11 mouse cellular contexts compared by ENCODE assay signal in the genomic region with DNA sequence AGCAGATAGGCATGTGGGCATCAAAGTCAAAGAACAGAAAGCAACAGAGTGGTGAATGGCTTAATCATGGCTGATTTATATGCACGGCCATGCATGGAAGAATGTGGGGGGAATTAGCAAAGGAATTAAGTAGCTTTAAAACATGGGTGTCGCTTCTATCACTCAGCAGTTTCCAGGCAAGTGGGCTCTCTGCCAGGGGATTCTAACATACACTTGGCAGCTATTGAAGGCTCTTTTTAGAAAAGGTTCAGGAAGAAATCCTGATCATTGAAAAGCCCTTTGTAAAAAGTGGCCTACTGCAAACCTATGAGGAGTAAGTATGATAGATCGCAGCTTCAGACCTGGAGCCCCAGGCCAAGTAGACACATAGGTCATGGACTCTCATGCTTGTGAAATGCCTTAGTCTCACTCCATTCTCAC.
A peak's percentile ranks its signal among the peaks of the same experiment; 100 is the strongest.
DNase-seq lines count a peak whose midpoint lies in the region; ATAC-seq and TF ChIP-seq lines count a peak whose summit lies in the region.
"Had no signal": no experiment of that assay in that cellular context is flagged by ENCODE, and none has a peak within 500 bp of the region (broad histone marks: within the 10 kb centered on the region; RNA-seq: fewer than 3 reads in every experiment).

No protein-coding gene starts in this region.

- no peak overlapping the region for H3K9ac ChIP-seq in heart, embryonic 14.5 days (ENCODE audit: low read length)
- H3K9ac ChIP-seq in midbrain, embryonic 12.5 days (replicated peaks): no peak overlapping the region
- H3K9ac ChIP-seq in forebrain, postnatal 0 days: no peak overlapping the region
- no peak overlapping the region for H3K9ac ChIP-seq in midbrain, embryonic 16.5 days (ENCODE audit: low read depth, low read length)

- WGBS in heart, embryonic 14.5 days: 20% methylated on average over 3 of the region's 3 CpGs
- WGBS in midbrain, embryonic 12.5 days: 48% methylated on average over 3 of the region's 3 CpGs
- 74% methylated on average over 3 of the region's 3 CpGs for WGBS in midbrain, embryonic 10.5 days
- WGBS in forebrain, postnatal 0 days: 11% methylated on average over 3 of the region's 3 CpGs
- 33% methylated on average over 3 of the region's 3 CpGs for WGBS in midbrain, embryonic 16.5 days

- H3K9me3 ChIP-seq in heart, embryonic 14.5 days (ENCODE audit: control insufficient read depth, low read length): no peaks in the 10 kb centered on the region
- no peaks in the 10 kb centered on the region for H3K9me3 ChIP-seq in midbrain, embryonic 12.5 days
- no peaks in the 10 kb centered on the region for H3K9me3 ChIP-seq in midbrain, embryonic 10.5 days (replicated peaks)
- no peaks in the 10 kb centered on the region for H3K9me3 ChIP-seq in forebrain, postnatal 0 days (ENCODE audit: low read length)
- H3K9me3 ChIP-seq in midbrain, embryonic 16.5 days (replicated peaks; ENCODE audit: control insufficient read depth, low read length, poor library complexity, severe bottlenecking): no peaks in the 10 kb centered on the region

- no peak overlapping the region for H3K4me3 ChIP-seq in heart, embryonic 14.5 days (ENCODE audit: control insufficient read depth in 1 of 2, insufficient read depth in 1 of 2, low read depth in 1 of 2, low read length in 2 of 2)
- H3K4me3 ChIP-seq in midbrain, embryonic 12.5 days: no peak overlapping the region
- no peak overlapping the region for H3K4me3 ChIP-seq in midbrain, embryonic 10.5 days
- no peak overlapping the region for H3K4me3 ChIP-seq in forebrain, postnatal 0 days (ENCODE audit: low read depth, low read length)
- H3K4me3 ChIP-seq in midbrain, embryonic 16.5 days (ENCODE audit: low read depth, low read length): no peak overlapping the region
- H3K4me3 ChIP-seq: layer of hippocampus, adult 2 months had no signal

- peak overlapping the region; percentile 56 to 70 for H3K27ac ChIP-seq in heart, embryonic 14.5 days (replicated peaks in 1 of 2; ENCODE audit: control insufficient read depth in 1 of 2, insufficient read depth in 1 of 2, low read depth in 2 of 2, low read length in 2 of 2)
- H3K27ac ChIP-seq in midbrain, embryonic 12.5 days (replicated peaks): no peak overlapping the region
- no peak overlapping the region for H3K27ac ChIP-seq in midbrain, embryonic 10.5 days (replicated peaks)
- no peak overlapping the region for H3K27ac ChIP-seq in forebrain, postnatal 0 days (ENCODE audit: low read depth, low read length)
- no peak overlapping the region for H3K27ac ChIP-seq in midbrain, embryonic 16.5 days (ENCODE audit: low read length)
- H3K27ac ChIP-seq: layer of hippocampus, adult 2 months; macrophage had no signal

- H3K27me3 ChIP-seq in heart, embryonic 14.5 days (ENCODE audit: control insufficient read depth, insufficient read depth, low read length): no peaks in the 10 kb centered on the region
- no peaks in the 10 kb centered on the region for H3K27me3 ChIP-seq in midbrain, embryonic 12.5 days
- no peaks in the 10 kb centered on the region for H3K27me3 ChIP-seq in midbrain, embryonic 10.5 days (ENCODE audit: low read depth, poor library complexity, severe bottlenecking)
- no peaks in the 10 kb centered on the region for H3K27me3 ChIP-seq in forebrain, postnatal 0 days (ENCODE audit: insufficient read depth, low read length)
- H3K27me3 ChIP-seq in midbrain, embryonic 16.5 days (ENCODE audit: control insufficient read depth, insufficient read depth, low read depth, low read length): no peaks in the 10 kb centered on the region

- no peak for ATAC-seq in heart, embryonic 14.5 days (ENCODE audit: insufficient number of reproducible peaks, insufficient read depth, low FRiP score, low read depth)
- ATAC-seq in midbrain, embryonic 12.5 days (ENCODE audit: low FRiP score, low read depth): peak; percentile 41
- ATAC-seq in forebrain, postnatal 0 days: peak; percentile 66
- ATAC-seq in midbrain, embryonic 16.5 days: peak; percentile 64; the same call in 1 of the 2 replicates

- no peaks in the 10 kb centered on the region for H3K36me3 ChIP-seq in heart, embryonic 14.5 days (ENCODE audit: control insufficient read depth, insufficient read depth, low read length)
- H3K36me3 ChIP-seq in midbrain, embryonic 12.5 days: no peaks in the 10 kb centered on the region
- no peaks in the 10 kb centered on the region for H3K36me3 ChIP-seq in midbrain, embryonic 10.5 days
- no peaks in the 10 kb centered on the region for H3K36me3 ChIP-seq in forebrain, postnatal 0 days (ENCODE audit: insufficient read depth)
- H3K36me3 ChIP-seq in midbrain, embryonic 16.5 days (ENCODE audit: control insufficient read depth, insufficient read depth, low read length): no peaks in the 10 kb centered on the region

- no peak for TF ChIP-seq CTCF in forebrain, postnatal 0 days (IDR thresholded peaks at IDR 0.05; ENCODE audit: low read depth)

- H3K4me1 ChIP-seq in heart, embryonic 14.5 days (ENCODE audit: control insufficient read depth in 2 of 2, insufficient read depth in 2 of 2, low read length in 2 of 2): peaks cover 17 to 25% of the 10 kb centered on the region in 2 experiments
- H3K4me1 ChIP-seq in midbrain, embryonic 12.5 days: peaks cover 11% of the 10 kb centered on the region
- H3K4me1 ChIP-seq in midbrain, embryonic 10.5 days: peaks cover 11% of the 10 kb centered on the region; the same call in 1 of the 2 replicates
- no peaks in the 10 kb centered on the region for H3K4me1 ChIP-seq in forebrain, postnatal 0 days (ENCODE audit: insufficient read depth)
- 0 out of 2 replicates have a peak, but pooled peaks cover 6% of the 10 kb centered on the region for H3K4me1 ChIP-seq in midbrain, embryonic 16.5 days (ENCODE audit: control insufficient read depth, insufficient read depth, low read length)

- H3K4me2 ChIP-seq in heart, embryonic 14.5 days (ENCODE audit: low read length): peak overlapping the region; percentile 7
- H3K4me2 ChIP-seq in midbrain, embryonic 12.5 days (replicated peaks): no peak overlapping the region
- no peak overlapping the region for H3K4me2 ChIP-seq in forebrain, postnatal 0 days (ENCODE audit: low read depth)
- H3K4me2 ChIP-seq in midbrain, embryonic 16.5 days (ENCODE audit: low read length): no peak overlapping the region

- DNase-seq in heart, adult 8-10 months (ENCODE audit: low spot score): no peak
- no peak for DNase-seq in midbrain, embryonic 10.5 days (ENCODE audit: low spot score)
- DNase-seq in forebrain, postnatal 0 days: peak; percentile 78
- DNase-seq in urinary bladder, postnatal 36 days (ENCODE audit: low spot score in 2 of 2): no peak
- DNase-seq in MN1 (ENCODE audit: low spot score): no peak
- DNase-seq: thymus, postnatal 25 days had no signal

Comparison
In these comparisons a context has a peak if more than half of its experiments do, and no peak if none do; other contexts are left out.
1. H3K27ac ChIP-seq: peak in heart, embryonic 14.5 days (2 of 2); none in midbrain, embryonic 12.5 days (single experiment), midbrain, embryonic 10.5 days (single experiment), forebrain, postnatal 0 days (single experiment) and midbrain, embryonic 16.5 days (single experiment).